Comparison of ENCODE assay signal across 12 mouse cellular contexts in genomic region chr2:125033042-125033743, GRCm38 (mm10). TPM values are rescaled to one million over a fixed set of nuclear protein-coding genes. Genes with fewer than 3 reads are reported as not detected.
DNase-seq lines count a peak whose midpoint lies in the region; ATAC-seq lines count a peak whose summit lies in the region.
"Had no signal": no experiment of that assay in that cellular context is flagged by ENCODE, and none has a peak within 500 bp of the region (broad histone marks: within the 10 kb centered on the region; RNA-seq: fewer than 3 reads in every experiment).

No protein-coding gene starts in this region.

- no peak overlapping the region for H3K4me2 ChIP-seq in forebrain, embryonic 15.5 days (replicated peaks)
- H3K4me2 ChIP-seq in heart, embryonic 12.5 days: no peak overlapping the region

- no peak overlapping the region for H3K4me3 ChIP-seq in forebrain, embryonic 15.5 days
- H3K4me3 ChIP-seq in forebrain, embryonic 10.5 days: no peak overlapping the region
- H3K4me3 ChIP-seq in heart, embryonic 12.5 days: no peak overlapping the region

- H3K9me3 ChIP-seq in forebrain, embryonic 15.5 days: no peaks in the 10 kb centered on the region
- H3K9me3 ChIP-seq in forebrain, embryonic 10.5 days: no peaks in the 10 kb centered on the region
- H3K9me3 ChIP-seq in heart, embryonic 12.5 days (replicated peaks): no peaks in the 10 kb centered on the region

- no peak overlapping the region for H3K9ac ChIP-seq in forebrain, embryonic 15.5 days (replicated peaks)
- H3K9ac ChIP-seq in heart, embryonic 12.5 days: no peak overlapping the region

- no peak for ATAC-seq in forebrain, embryonic 15.5 days (replicated peaks)
- ATAC-seq in heart, embryonic 12.5 days (ENCODE audit: insufficient number of reproducible peaks, low FRiP score): no peak; the same call in 1 of the 2 replicates
- ATAC-seq: activated CD4-positive, CD25-positive, alpha-beta regulatory T cell, adult 4 months had no signal

- intact Hi-C loops in left cerebral cortex, postnatal 14 days (cut with DNase I): no loop called here

- no peaks in the 10 kb centered on the region for H3K36me3 ChIP-seq in forebrain, embryonic 15.5 days
- H3K36me3 ChIP-seq in forebrain, embryonic 10.5 days (replicated peaks): no peaks in the 10 kb centered on the region
- no peaks in the 10 kb centered on the region for H3K36me3 ChIP-seq in heart, embryonic 12.5 days

- no peak for DNase-seq in forebrain, embryonic 10.5 days (ENCODE audit: extremely low spot score, low spot score)
- peak; percentile 5 for DNase-seq in CD4-positive helper T cell, adult 2 months (ENCODE audit: low read depth, low spot score)
- peak; percentile 34 to 42 for DNase-seq in cerebellum, postnatal 25 days
- DNase-seq in kidney, postnatal 10 days: peak; percentile 56
- DNase-seq in left cerebral cortex, postnatal 14 days (ENCODE audit: low spot score in 2 of 2): no peak
- no peak for DNase-seq in gastrocnemius, adult 8-10 months (ENCODE audit: low spot score in 2 of 2)
- DNase-seq: heart, postnatal 36 days; lung, postnatal 14 days had no signal

- peak overlapping the region; percentile 86; the same call in 1 of the 2 replicates for H3K27ac ChIP-seq in forebrain, embryonic 15.5 days (replicated peaks)
- no peak overlapping the region for H3K27ac ChIP-seq in forebrain, embryonic 10.5 days
- no peak overlapping the region for H3K27ac ChIP-seq in heart, embryonic 12.5 days (ENCODE audit: poor library complexity, severe bottlenecking)

- H3K27me3 ChIP-seq in forebrain, embryonic 15.5 days: no peaks in the 10 kb centered on the region
- H3K27me3 ChIP-seq in forebrain, embryonic 10.5 days (ENCODE audit: poor library complexity, severe bottlenecking): no peaks in the 10 kb centered on the region
- no peaks in the 10 kb centered on the region for H3K27me3 ChIP-seq in heart, embryonic 12.5 days (replicated peaks)
- H3K27me3 ChIP-seq: CH12.LX had no signal

- H3K4me1 ChIP-seq in forebrain, embryonic 15.5 days: peaks cover 23% of the 10 kb centered on the region
- H3K4me1 ChIP-seq in forebrain, embryonic 10.5 days: no peaks in the 10 kb centered on the region
- peaks cover 3% of the 10 kb centered on the region; the same call in 1 of the 2 replicates for H3K4me1 ChIP-seq in heart, embryonic 12.5 days (replicated peaks)

- 75% methylated on average over 10 of the region's 10 CpGs for WGBS in forebrain, embryonic 15.5 days
- WGBS in forebrain, embryonic 10.5 days: 83% methylated on average over 10 of the region's 10 CpGs
- WGBS in heart, embryonic 12.5 days: 42% methylated on average over 10 of the region's 10 CpGs

RNA-seq across cellular contexts. Expression of gene Slc24a5, which starts 34.7 kb away (rescaled TPM):
- polyA plus RNA-seq in forebrain, embryonic 15.5 days (2015; fragmentation: Nextera tagmentation; extraction: Ambion mirVana): 4.4 and 6.2 TPM in 2 replicates
- polyA plus RNA-seq in forebrain, embryonic 10.5 days (2016; fragmentation: Nextera tagmentation; extraction: Ambion mirVana): 3.9 and 5.4 TPM in 2 replicates
- total RNA-seq in left cerebral cortex, postnatal 14 days (2021): under 1 TPM; 0.18 to 0.27 TPM
- total RNA-seq in gastrocnemius, adult 8-10 months (2022): not detected
- 2.9 and 4.1 TPM in 2 replicates for polyA plus RNA-seq in heart, embryonic 12.5 days (2016; fragmentation: Nextera tagmentation; extraction: Ambion mirVana)
- total RNA-seq: CH12.LX had no signal

Comparison
In these comparisons a context has a peak if more than half of its experiments do, and no peak if none do; other contexts are left out.
1. DNase-seq: peak in CD4-positive helper T cell, adult 2 months (single experiment), cerebellum, postnatal 25 days (2 of 2) and kidney, postnatal 10 days (single experiment); none in forebrain, embryonic 10.5 days (single experiment), left cerebral cortex, postnatal 14 days (0 of 2) and gastrocnemius, adult 8-10 months (0 of 2).